12 mouse cellular contexts compared by ENCODE assay signal in genomic region chr5:32828766-32829165, GRCm38 (mm10). TPM values are rescaled to one million over a fixed set of nuclear protein-coding genes. Genes with fewer than 3 reads are reported as not detected.
"Had no signal": no experiment of that assay in that cellular context is flagged by ENCODE, and none has a peak within 500 bp of the region (broad histone marks: within the 10 kb centered on the region; RNA-seq: fewer than 3 reads in every experiment).

No protein-coding gene starts in this region.

RNA-seq across cellular contexts. Expression of gene Gm20671, which starts 1.9 kb away (rescaled TPM):
- total RNA-seq: heart, postnatal 14 days; heart, postnatal 25 days; heart, postnatal 4 days; layer of hippocampus, adult 18-20 months; layer of hippocampus, adult 8-10 months; layer of hippocampus, postnatal 10 days; layer of hippocampus, postnatal 14 days; layer of hippocampus, postnatal 25 days; layer of hippocampus, postnatal 36 days; left cerebral cortex, adult 18-20 months; left cerebral cortex, adult 2 months; left cerebral cortex, adult 8-10 months had no signal
